Mouse (Mus musculus): ENCODE measurements around the gene Elovl6. TPM values are rescaled to one million over a fixed set of nuclear protein-coding genes. Genes with fewer than 3 reads are reported as not detected.

Gene Elovl6
- total and polyA plus RNA-seq, 3 experiments = 15.0 to 17.2 TPM; not detected in 1

DNA sequence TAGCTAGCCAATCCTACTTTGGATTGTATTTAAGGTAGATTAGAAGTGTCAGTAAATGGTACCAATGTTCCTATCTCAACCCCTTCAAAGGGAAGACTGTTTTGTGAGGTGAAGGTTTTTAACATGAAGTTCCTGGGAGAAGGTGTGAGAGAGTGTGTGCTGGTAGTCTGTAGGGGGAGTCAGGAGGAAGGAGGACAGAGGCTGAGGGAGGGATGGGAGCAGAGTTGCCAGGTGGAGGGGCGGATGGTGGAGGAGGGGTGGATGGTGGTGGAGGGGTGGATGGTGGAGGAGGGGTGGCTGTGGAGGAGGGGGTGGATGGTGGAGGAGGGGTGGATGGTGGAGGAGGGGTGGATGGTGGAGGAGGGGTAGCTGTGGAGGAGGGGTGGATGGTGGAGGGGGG is 24.4 kb upstream of the Elovl6 start:
- DNase-seq (ENCODE audit: low read depth, low spot score) = no peak
- H3K36me3 ChIP-seq (ENCODE audit: control insufficient read depth in 1 of 2, insufficient read depth in 2 of 2, low read length in 2 of 2) = no peaks in the 10 kb centered on the region
- H3K79me2 ChIP-seq (ENCODE audit: control insufficient read depth, insufficient read depth, low read length, poor library complexity) = no peaks in the 10 kb centered on the region
- no peak overlapping the region for H3K27ac ChIP-seq (ENCODE audit: control insufficient read depth, low read depth, low read length)
- H3K4me3 ChIP-seq (ENCODE audit: control insufficient read depth in 1 of 2, insufficient read depth in 1 of 2, low read depth in 2 of 2, low read length in 2 of 2) = no peak overlapping the region
- H3K27me3 ChIP-seq (ENCODE audit: control insufficient read depth in 1 of 2, insufficient read depth in 2 of 2, low read length in 2 of 2) = 0 out of 4 replicates have a peak, but pooled peaks cover 0 to 2% of the 10 kb centered on the region in 2 experiments
- no peak for TF ChIP-seq RCOR1 (IDR thresholded peaks at IDR 0.05; ENCODE audit: low read depth, low read length)
- no peak for TF ChIP-seq CTCF (IDR thresholded peaks at IDR 0.05 in 2 of 3, conservative IDR thresholded peaks at IDR 0.05 in 1 of 3; ENCODE audit: control insufficient read depth in 1 of 3, insufficient read depth in 1 of 3, low read depth in 2 of 3, low read length in 3 of 3, poor library complexity in 1 of 3, severe bottlenecking in 1 of 3)
- no peak for TF ChIP-seq ZKSCAN1 (IDR thresholded peaks at IDR 0.05; ENCODE audit: low read depth, low read length)
- TF ChIP-seq POLR2A (IDR thresholded peaks at IDR 0.05; ENCODE audit: control insufficient read depth in 1 of 2, insufficient read depth in 1 of 2, low read depth in 1 of 2, low read length in 2 of 2, poor library complexity in 1 of 2) = no peak
- TF ChIP-seq JUND (IDR thresholded peaks at IDR 0.05; ENCODE audit: low read depth, low read length) = no peak
- no peak for TF ChIP-seq UBTF (IDR thresholded peaks at IDR 0.05; ENCODE audit: borderline replicate concordance, insufficient read depth, low read depth, low read length)
- TF ChIP-seq TCF12 (IDR thresholded peaks at IDR 0.05; ENCODE audit: low read depth, low read length) = no peak
- no peak for TF ChIP-seq SIN3A (IDR thresholded peaks at IDR 0.05; ENCODE audit: low read length)
- no peak for TF ChIP-seq E2F4 (IDR thresholded peaks at IDR 0.05; ENCODE audit: borderline replicate concordance, low read depth, low read length)
- no peak for TF ChIP-seq ETS1 (IDR thresholded peaks at IDR 0.05; ENCODE audit: low read depth, low read length)
- TF ChIP-seq CHD2 (IDR thresholded peaks at IDR 0.05; ENCODE audit: low read length) = no peak
- no peak for TF ChIP-seq GATA1 (IDR thresholded peaks at IDR 0.05; ENCODE audit: low read depth, low read length)
- TF ChIP-seq SMC3 (IDR thresholded peaks at IDR 0.05; ENCODE audit: low read depth, low read length) = no peak
- no peak for TF ChIP-seq KAT2A (conservative IDR thresholded peaks at IDR 0.05; ENCODE audit: low read depth, low read length)
- no peak for TF ChIP-seq MYB (IDR thresholded peaks at IDR 0.05; ENCODE audit: low read depth, low read length)
- no peak for TF ChIP-seq TAL1 (IDR thresholded peaks at IDR 0.05; ENCODE audit: low read length)
- TF ChIP-seq USF2 (IDR thresholded peaks at IDR 0.05; ENCODE audit: borderline replicate concordance in 1 of 2, insufficient read depth in 1 of 2, low read depth in 1 of 2, low read length in 2 of 2) = no peak
- TF ChIP-seq MXI1 (IDR thresholded peaks at IDR 0.05; ENCODE audit: low read depth, low read length) = no peak
- no peak for TF ChIP-seq TBP (IDR thresholded peaks at IDR 0.05; ENCODE audit: low read depth, low read length)
- no peak for TF ChIP-seq HCFC1 (IDR thresholded peaks at IDR 0.05; ENCODE audit: low read depth, low read length)
- no peaks in the 10 kb centered on the region for H3K4me1 ChIP-seq (ENCODE audit: control insufficient read depth in 1 of 2, insufficient read depth in 2 of 2, low read length in 2 of 2)
- no peak overlapping the region for H3K9ac ChIP-seq (ENCODE audit: control insufficient read depth, low read depth, low read length, poor library complexity, severe bottlenecking)
- no peaks in the 10 kb centered on the region for H3K9me3 ChIP-seq (replicated peaks; ENCODE audit: insufficient read depth, low read length)

DNA sequence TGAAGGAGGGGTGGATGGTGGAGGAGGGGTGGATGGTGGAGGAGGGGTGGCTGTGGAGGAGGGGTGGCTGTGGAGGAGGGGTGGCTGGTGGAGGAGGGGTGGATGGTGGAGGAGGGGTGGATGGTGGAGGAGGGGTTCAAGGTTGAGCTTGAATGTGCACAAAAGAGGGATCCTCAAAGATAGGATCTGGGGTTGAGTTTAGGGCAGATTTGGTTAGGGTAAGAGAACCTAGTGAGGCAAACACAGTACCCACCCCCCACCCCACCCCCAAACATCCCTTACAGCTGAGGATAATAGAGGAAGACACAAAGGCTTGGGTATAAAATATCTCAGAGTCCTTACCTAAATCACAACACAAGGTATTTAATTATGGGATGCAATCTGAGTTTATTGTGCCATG is 23.6 kb upstream of the Elovl6 start:
- DNase-seq (ENCODE audit: low read depth, low spot score) = no peak
- Histone ChIP-seq H3K27ac (ENCODE audit: control insufficient read depth, low read depth, low read length) (no peak overlapping the region), H3K4me3 (ENCODE audit: control insufficient read depth in 1 of 2, insufficient read depth in 1 of 2, low read depth in 2 of 2, low read length in 2 of 2) (no peak overlapping the region), H3K36me3 (ENCODE audit: control insufficient read depth in 1 of 2, insufficient read depth in 2 of 2, low read length in 2 of 2) (no peaks in the 10 kb centered on the region), H3K9me3 (replicated peaks; ENCODE audit: insufficient read depth, low read length) (no peaks in the 10 kb centered on the region), H3K79me2 (ENCODE audit: control insufficient read depth, insufficient read depth, low read length, poor library complexity) (no peaks in the 10 kb centered on the region), H3K27me3 (ENCODE audit: control insufficient read depth in 1 of 2, insufficient read depth in 2 of 2, low read length in 2 of 2) (0 out of 4 replicates have a peak, but pooled peaks cover 0 to 2% of the 10 kb centered on the region in 2 experiments), H3K9ac (ENCODE audit: control insufficient read depth, low read depth, low read length, poor library complexity, severe bottlenecking) (no peak overlapping the region), H3K4me1 (ENCODE audit: control insufficient read depth in 1 of 2, insufficient read depth in 2 of 2, low read length in 2 of 2) (no peaks in the 10 kb centered on the region)
- TF ChIP-seq MXI1 (IDR thresholded peaks at IDR 0.05; ENCODE audit: low read depth, low read length) (no peak), POLR2AphosphoS2 (IDR thresholded peaks at IDR 0.05; ENCODE audit: low read length) (no peak)

All from MEL (cell line).